Mouse (Mus musculus) midbrain, embryonic 12.5 days (tissue): ENCODE results near the gene Plce1. TPM values are rescaled to one million over a fixed set of nuclear protein-coding genes. Genes with fewer than 3 reads are reported as not detected.

Source experiments
- ATAC-seq: fragments of 200-750 bp; cut with Nextera tagmentation; 2 replicates; pipeline ENCODE4 v1.8.0; 2017; ENCODE audit warnings: low read depth, moderate TSS enrichment, moderate library complexity; ENCODE audit not compliant: low FRiP score
- H3K27ac ChIP-seq: fragments of 300-500 bp; sonication (generic); replicated peaks from 2 replicates; pipeline ENCODE4 v1.5.1; 2016; ENCODE audit warnings: mild to moderate bottlenecking
- H3K27me3 ChIP-seq: fragments of 300-500 bp; sonication (generic); 2 replicates; pipeline ENCODE4 v1.6.1; 2016; ENCODE audit warnings: mild to moderate bottlenecking
- H3K36me3 ChIP-seq: fragments of 300-500 bp; sonication (generic); 2 replicates; pipeline ENCODE4 v1.6.1; 2016
- H3K4me1 ChIP-seq: fragments of 300-500 bp; sonication (generic); 2 replicates; pipeline ENCODE4 v1.6.1; 2016
- H3K4me2 ChIP-seq: fragments of 300-500 bp; sonication (generic); replicated peaks from 2 replicates; pipeline ENCODE4 v1.6.1; 2016; ENCODE audit warnings: mild to moderate bottlenecking, moderate library complexity
- H3K4me3 ChIP-seq: fragments of 300-500 bp; sonication (generic); 2 replicates; pipeline ENCODE4 v1.5.1; 2016; ENCODE audit warnings: mild to moderate bottlenecking
- H3K9ac ChIP-seq: fragments of 300-500 bp; sonication (generic); replicated peaks from 2 replicates; pipeline ENCODE4 v1.6.1; 2016; ENCODE audit warnings: mild to moderate bottlenecking, moderate library complexity
- H3K9me3 ChIP-seq: fragments of 300-500 bp; sonication (generic); 2 replicates; pipeline ENCODE4 v1.6.1; 2016; ENCODE audit warnings: mild to moderate bottlenecking
- WGBS: fragments of 180-500 bp; shearing (Covaris S2); methylation state at CpG from one replicate; pipeline ENCODE4 v1.1.7; 2016; 5-methylcytosine and 5-hydroxymethylcytosine counted together
- polyA plus RNA-seq: library from polyadenylated mRNA; unstranded; fragments of >200 nt; fragmentation: Nextera tagmentation; extraction: Ambion mirVana; gene quantifications from 2 replicates; pipeline ENCODE4 v1.2.1, GENCODE M21; 2016

Plce1 gene
- polyA plus RNA-seq, 1 experiment from 2014 or later = 6.4 TPM

GRCm38 (mm10) chr19:38593225-38593897 is 112.5 kb downstream of the Plce1 start:
- 91% methylated on average over 12 of the region's 12 CpGs for WGBS

GRCm38 (mm10) chr19:38596096-38596495 is 115.2 kb downstream of the Plce1 start:
- H3K4me1 ChIP-seq = no peaks in the 10 kb centered on the region
- H3K4me3 ChIP-seq = no peak overlapping the region
- H3K4me2 ChIP-seq = no peak overlapping the region
- WGBS = 93% methylated on average over 4 of the region's 4 CpGs
- H3K27me3 ChIP-seq = no peaks in the 10 kb centered on the region
- H3K9ac ChIP-seq = no peak overlapping the region
- no peaks in the 10 kb centered on the region for H3K36me3 ChIP-seq
- no peak overlapping the region for H3K27ac ChIP-seq
- no peak for ATAC-seq
- H3K9me3 ChIP-seq = no peaks in the 10 kb centered on the region

More at GRCm38 (mm10) chr19:38593225-38593897, 112.5 kb downstream of the Plce1 start:
- Histone ChIP-seq H3K4me2 (no peak overlapping the region), H3K9me3 (no peaks in the 10 kb centered on the region), H3K9ac (no peak overlapping the region), H3K4me3 (no peak overlapping the region), H3K27ac (no peak overlapping the region), H3K4me1 (no peaks in the 10 kb centered on the region), H3K27me3 (no peaks in the 10 kb centered on the region), H3K36me3 (no peaks in the 10 kb centered on the region)
- ATAC-seq = no peak

- Histone ChIP-seq H3K27me3 (no peaks in the 10 kb centered on the region), H3K36me3 (no peaks in the 10 kb centered on the region), H3K9ac (no peak overlapping the region), H3K9me3 (no peaks in the 10 kb centered on the region), H3K4me3 (no peak overlapping the region), H3K4me2 (no peak overlapping the region), H3K27ac (no peak overlapping the region), H3K4me1 (no peaks in the 10 kb centered on the region)
- no peak for ATAC-seq
- 81% methylated on average over 2 of the region's 2 CpGs for WGBS
Measured at GRCm38 (mm10) chr19:38597392-38597791, 116.5 kb downstream of the Plce1 start.

GRCm38 (mm10) chr19:38599001-38599400 is 118.1 kb downstream of the Plce1 start:
- Histone ChIP-seq H3K27ac (no peak overlapping the region), H3K4me2 (no peak overlapping the region), H3K27me3 (no peaks in the 10 kb centered on the region), H3K4me3 (no peak overlapping the region), H3K36me3 (no peaks in the 10 kb centered on the region), H3K9me3 (no peaks in the 10 kb centered on the region), H3K4me1 (0 out of 2 replicates have a peak, but pooled peaks cover 4% of the 10 kb centered on the region), H3K9ac (no peak overlapping the region)
- no peak for ATAC-seq
- 84% methylated on average over 3 of the region's 3 CpGs for WGBS

DNA sequence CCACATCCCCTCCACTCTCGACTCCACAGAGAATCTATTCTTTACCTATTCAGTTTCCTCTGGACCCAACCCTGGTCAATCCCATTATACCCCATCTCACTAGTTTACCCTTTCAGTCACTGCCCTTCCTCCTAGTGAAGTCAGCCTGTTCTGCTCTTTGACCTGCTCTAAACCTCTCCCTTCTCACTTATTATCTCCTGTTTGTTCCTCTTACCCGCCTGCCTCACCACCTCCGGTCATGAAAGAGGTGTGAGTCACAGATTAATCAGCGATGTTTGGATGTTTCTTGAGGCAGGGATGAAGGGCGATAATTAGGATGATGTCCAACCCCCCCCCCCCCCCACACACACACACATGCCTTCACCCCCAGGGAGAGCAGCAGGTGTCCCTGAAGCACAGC is 120.2 kb downstream of the Plce1 start:
- H3K9me3 ChIP-seq = no peaks in the 10 kb centered on the region
- 61% methylated on average over 5 of the region's 5 CpGs for WGBS

GRCm38 (mm10) chr19:38602811-38603210 is 121.9 kb downstream of the Plce1 start:
- Histone ChIP-seq H3K4me3 (no peak overlapping the region), H3K27me3 (no peaks in the 10 kb centered on the region), H3K4me1 (0 out of 2 replicates have a peak, but pooled peaks cover 4% of the 10 kb centered on the region), H3K27ac (no peak overlapping the region), H3K9ac (no peak overlapping the region), H3K36me3 (no peaks in the 10 kb centered on the region), H3K4me2 (no peak overlapping the region), H3K9me3 (no peaks in the 10 kb centered on the region)
- 65% methylated on average over 9 of the region's 9 CpGs for WGBS
- ATAC-seq = no peak

More for the DNA sequence above, 120.2 kb downstream of the Plce1 start:
- no peaks in the 10 kb centered on the region for H3K36me3 ChIP-seq
- ATAC-seq = no peak
- no peaks in the 10 kb centered on the region for H3K27me3 ChIP-seq
- H3K4me3 ChIP-seq = no peak overlapping the region
- 0 out of 2 replicates have a peak, but pooled peaks cover 4% of the 10 kb centered on the region for H3K4me1 ChIP-seq
- no peak overlapping the region for H3K9ac ChIP-seq
- H3K27ac ChIP-seq = no peak overlapping the region
- no peak overlapping the region for H3K4me2 ChIP-seq

DNA sequence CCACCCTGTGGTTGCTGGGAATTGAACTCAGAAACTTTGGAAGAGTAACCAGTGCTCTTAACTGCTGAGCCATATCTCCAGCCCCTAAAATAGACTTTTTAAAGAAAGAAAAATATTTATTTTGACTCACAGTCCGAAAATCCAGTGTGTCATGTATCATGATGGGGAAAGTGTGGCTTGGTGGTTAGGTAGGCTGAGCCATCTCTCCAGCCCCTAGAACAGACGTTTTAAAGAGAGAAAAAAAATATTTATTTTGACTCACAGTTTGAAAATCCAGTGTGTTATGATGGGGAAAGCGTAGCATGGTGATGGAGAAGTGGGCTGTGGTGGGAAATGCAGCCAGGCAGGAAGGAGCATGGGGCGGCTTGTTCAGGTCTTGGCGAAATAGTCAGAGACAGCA is 126.3 kb downstream of the Plce1 start:
- Histone ChIP-seq H3K27me3 (no peaks in the 10 kb centered on the region), H3K4me2 (no peak overlapping the region), H3K9me3 (no peaks in the 10 kb centered on the region), H3K27ac (no peak overlapping the region), H3K9ac (no peak overlapping the region), H3K36me3 (no peaks in the 10 kb centered on the region), H3K4me3 (no peak overlapping the region), H3K4me1 (0 out of 2 replicates have a peak, but pooled peaks cover 4% of the 10 kb centered on the region)
- 91% methylated on average over 5 of the region's 5 CpGs for WGBS
- ATAC-seq = no peak

GRCm38 (mm10) chr19:38608951-38609654 is 128.2 kb downstream of the Plce1 start:
- WGBS = 92% methylated on average over 8 of the region's 8 CpGs
- Histone ChIP-seq H3K9me3 (no peaks in the 10 kb centered on the region), H3K4me1 (0 out of 2 replicates have a peak, but pooled peaks cover 3% of the 10 kb centered on the region), H3K27ac (no peak overlapping the region), H3K36me3 (no peaks in the 10 kb centered on the region), H3K9ac (no peak overlapping the region), H3K4me3 (no peak overlapping the region), H3K27me3 (no peaks in the 10 kb centered on the region), H3K4me2 (no peak overlapping the region)
- no peak for ATAC-seq

GRCm38 (mm10) chr19:38610291-38610690 is 129.4 kb downstream of the Plce1 start:
- H3K9ac ChIP-seq = no peak overlapping the region
- no peak overlapping the region for H3K4me3 ChIP-seq
- no peak for ATAC-seq
- H3K4me2 ChIP-seq = no peak overlapping the region
- H3K9me3 ChIP-seq = no peaks in the 10 kb centered on the region
- no peak overlapping the region for H3K27ac ChIP-seq
- 0 out of 2 replicates have a peak, but pooled peaks cover 5% of the 10 kb centered on the region for H3K4me1 ChIP-seq
- no peaks in the 10 kb centered on the region for H3K36me3 ChIP-seq
- no peaks in the 10 kb centered on the region for H3K27me3 ChIP-seq
- WGBS = 92% methylated on average over 2 of the region's 2 CpGs

- H3K27me3 ChIP-seq = no peaks in the 10 kb centered on the region
- 91% methylated on average over 8 of the region's 8 CpGs for WGBS
Measured at GRCm38 (mm10) chr19:38610809-38611208, 129.9 kb downstream of the Plce1 start.

GRCm38 (mm10) chr19:38614067-38614675 is 133.3 kb downstream of the Plce1 start:
- H3K4me2 ChIP-seq = no peak overlapping the region
- no peak overlapping the region for H3K9ac ChIP-seq
- no peaks in the 10 kb centered on the region for H3K9me3 ChIP-seq
- no peak overlapping the region for H3K4me3 ChIP-seq
- 54% methylated on average over 11 of the region's 11 CpGs for WGBS
- H3K27ac ChIP-seq = no peak overlapping the region
- 0 out of 2 replicates have a peak, but pooled peaks cover 5% of the 10 kb centered on the region for H3K4me1 ChIP-seq
- no peaks in the 10 kb centered on the region for H3K36me3 ChIP-seq
- ATAC-seq = no peak
- H3K27me3 ChIP-seq = no peaks in the 10 kb centered on the region

More at GRCm38 (mm10) chr19:38610809-38611208, 129.9 kb downstream of the Plce1 start:
- Histone ChIP-seq H3K27ac (no peak overlapping the region), H3K4me1 (0 out of 2 replicates have a peak, but pooled peaks cover 5% of the 10 kb centered on the region), H3K36me3 (no peaks in the 10 kb centered on the region), H3K9ac (no peak overlapping the region), H3K9me3 (no peaks in the 10 kb centered on the region), H3K4me3 (no peak overlapping the region), H3K4me2 (no peak overlapping the region)
- ATAC-seq = no peak

- Histone ChIP-seq H3K27me3 (no peaks in the 10 kb centered on the region), H3K27ac (no peak overlapping the region), H3K4me3 (no peak overlapping the region), H3K9me3 (no peaks in the 10 kb centered on the region), H3K9ac (no peak overlapping the region), H3K4me1 (0 out of 2 replicates have a peak, but pooled peaks cover 5% of the 10 kb centered on the region), H3K4me2 (no peak overlapping the region), H3K36me3 (no peaks in the 10 kb centered on the region)
- WGBS = 43% methylated on average over 6 of the region's 6 CpGs
- no peak for ATAC-seq
Measured at GRCm38 (mm10) chr19:38615356-38615755, 134.4 kb downstream of the Plce1 start.
